Mouse (Mus musculus) ovary, postnatal 14 days (tissue): ENCODE measurements at regions not wholly inside any gene's neighbourhood (a gene's known extent, or its start where the extent isn't known, plus 50 kb on each side); places are given as distances from the start of the nearest gene placed in this dataset.

Experiments used
- DNase-seq: peaks from one replicate; pipeline ENCODE4 v3.0.0; 2022; ENCODE audit warnings: low spot score

DNA sequence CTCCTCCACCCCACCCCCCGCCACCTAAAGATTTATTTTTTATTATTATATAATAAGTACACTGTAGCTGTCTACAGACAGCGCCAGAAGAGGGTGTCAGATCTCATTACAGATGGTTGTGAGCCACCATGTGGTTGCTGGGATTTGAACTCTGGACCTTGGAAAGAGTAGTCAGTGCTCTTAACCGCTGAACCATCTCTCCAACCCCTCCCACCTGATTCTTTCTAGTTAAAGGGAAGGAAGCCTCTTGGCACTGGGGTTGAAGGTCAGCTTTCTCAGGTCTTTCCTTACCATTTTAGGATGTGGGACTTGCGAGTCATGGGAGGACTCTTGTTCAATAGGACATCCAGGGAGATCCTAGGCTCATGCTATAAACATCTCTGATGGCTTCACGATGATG, 54.7 kb downstream of the Hes1 start:
- no peak for DNase-seq

DNA sequence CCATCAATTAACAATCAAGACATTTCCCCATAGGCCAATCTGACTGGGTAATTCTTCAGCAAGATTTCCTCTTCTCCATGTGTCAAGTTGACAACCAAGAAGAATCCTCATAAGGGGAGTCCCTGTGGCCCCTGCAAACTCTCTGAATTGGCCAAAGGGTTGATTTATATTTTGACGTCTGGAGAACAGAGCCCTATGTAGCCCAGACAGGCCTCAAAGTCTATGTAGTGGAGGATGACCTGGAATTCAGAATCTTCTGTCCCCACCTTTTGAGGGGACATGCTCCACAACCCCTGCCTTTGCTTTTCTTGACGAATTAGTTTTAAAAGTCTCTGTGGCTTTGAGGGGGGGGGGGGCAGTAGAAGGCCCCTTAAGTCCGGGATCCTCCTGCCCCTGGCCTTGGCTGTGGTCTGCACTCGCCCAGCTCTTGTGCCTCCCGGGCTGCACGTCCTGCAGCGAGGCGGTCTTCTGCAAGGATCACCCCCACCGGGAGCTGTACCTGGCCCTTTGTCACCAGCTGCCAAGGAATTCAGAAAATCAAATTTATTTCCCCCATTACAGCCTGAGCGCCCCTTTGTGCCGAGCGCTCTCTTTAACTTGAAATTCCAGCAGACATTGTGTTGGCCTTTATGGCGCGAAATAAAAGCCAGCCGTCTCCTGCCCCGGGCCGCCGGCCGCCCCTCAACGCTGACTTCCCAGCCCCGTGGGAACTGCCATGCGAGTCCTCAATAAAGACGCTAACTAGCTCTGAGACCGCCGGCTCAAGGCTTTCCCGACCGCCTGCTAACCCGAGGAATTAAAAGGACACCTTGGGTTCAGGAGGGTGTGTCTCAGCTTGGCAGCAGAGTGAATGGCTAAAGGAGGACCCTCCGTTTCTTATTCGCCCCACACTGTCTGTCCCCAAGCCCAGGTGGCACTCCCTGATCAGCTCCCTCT, 56.4 kb downstream of the Hes1 start:
- no peak for DNase-seq

DNA sequence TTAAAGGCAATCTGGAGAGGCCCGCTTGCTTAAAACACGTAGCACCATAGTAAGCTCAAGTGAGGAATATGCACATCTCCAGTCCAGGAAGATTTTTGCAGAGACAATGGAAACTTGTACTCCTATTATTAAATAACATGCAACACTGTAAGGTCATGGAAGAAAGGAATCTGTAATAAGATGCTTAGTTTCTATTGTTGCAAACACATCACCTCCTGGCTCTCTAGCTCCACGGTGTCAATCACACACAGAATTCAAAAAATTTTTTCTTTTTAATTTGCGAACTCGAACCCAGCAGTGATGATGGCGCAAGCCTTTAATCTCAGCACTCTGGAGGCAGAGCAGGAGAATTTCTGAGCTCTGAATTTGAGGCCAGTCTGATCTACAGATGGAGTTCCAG, 57.4 kb downstream of the Hes1 start:
- no peak for DNase-seq

DNA sequence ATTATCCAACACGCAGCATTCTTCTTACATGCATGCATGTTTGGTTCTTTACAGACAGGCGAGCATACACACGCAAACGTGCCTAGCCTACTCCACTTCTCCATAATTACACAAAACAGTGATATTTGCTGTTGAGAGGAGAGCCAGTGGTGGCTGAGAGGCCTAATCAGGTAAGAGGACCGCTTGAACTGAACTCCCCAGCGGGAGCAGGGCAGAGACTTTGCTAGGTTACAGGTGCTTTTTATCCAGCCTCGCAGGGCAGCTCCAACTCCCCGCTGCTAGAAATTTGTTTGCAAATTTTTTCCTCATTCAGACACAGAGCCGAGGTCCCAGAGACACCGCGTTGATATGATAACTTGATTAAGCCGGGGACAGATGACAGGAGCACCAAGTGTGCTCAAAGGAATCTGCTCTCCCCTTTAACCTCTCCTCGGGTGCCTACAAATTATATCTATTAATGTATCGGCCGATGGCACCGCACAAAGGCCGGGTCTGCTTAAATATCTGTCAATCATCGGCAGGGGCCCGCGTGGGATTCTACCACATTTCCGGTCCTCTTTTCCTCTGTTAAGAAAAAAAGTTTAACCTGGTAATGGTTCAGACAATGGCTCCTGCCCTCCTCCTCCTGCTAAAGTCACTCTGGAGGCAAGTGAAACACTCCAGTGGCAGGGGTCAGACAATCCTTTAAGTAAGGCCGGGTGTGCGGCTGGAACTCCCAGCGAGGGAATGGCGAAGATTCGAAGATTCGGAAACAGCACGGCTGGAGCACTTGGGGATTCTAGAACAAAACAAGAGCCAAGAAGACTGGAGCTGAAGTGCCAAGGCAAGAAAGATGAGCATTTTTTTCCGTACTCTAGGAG, 58.3 kb downstream of the Hes1 start:
- DNase-seq = no peak

DNA sequence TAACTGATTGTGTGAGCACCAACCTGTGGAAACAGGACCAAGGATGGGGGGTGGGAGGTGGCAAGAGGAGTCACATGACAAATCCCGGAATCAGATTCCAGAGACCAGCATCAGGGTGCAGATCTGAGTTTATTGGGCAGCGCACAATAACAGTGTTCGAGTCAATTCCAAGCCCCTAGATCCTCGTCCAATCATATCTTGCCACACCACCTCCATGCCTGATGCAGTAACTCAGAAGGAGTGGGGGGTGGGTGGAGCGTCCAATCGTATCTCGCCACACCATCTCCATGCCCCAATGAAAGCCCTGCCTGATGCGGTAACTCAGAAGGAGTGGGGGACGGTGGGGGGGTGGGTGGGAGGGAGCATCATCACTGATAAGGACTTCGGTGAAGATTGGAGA, 62.8 kb downstream of the Hes1 start:
- no peak for DNase-seq

DNA sequence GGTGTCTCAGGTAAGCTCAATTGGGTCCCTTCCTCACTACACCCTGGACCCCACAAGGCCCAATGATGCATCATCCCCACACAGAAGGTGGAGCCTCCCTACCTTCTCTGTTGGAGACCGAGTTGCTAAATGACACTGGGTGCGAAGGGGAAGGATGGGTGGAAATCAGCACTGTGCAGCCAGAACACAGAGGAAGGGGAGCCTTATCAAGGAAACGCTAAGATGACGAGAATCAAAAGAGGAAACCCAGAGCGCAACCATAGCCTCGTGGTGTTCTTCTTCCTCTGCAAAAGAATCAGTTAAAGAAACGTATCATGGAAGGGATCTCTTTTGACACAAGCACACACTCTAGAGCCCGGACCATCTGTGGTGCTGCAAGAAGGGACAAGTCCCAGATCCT, 64.6 kb downstream of the Hes1 start:
- DNase-seq = no peak

DNA sequence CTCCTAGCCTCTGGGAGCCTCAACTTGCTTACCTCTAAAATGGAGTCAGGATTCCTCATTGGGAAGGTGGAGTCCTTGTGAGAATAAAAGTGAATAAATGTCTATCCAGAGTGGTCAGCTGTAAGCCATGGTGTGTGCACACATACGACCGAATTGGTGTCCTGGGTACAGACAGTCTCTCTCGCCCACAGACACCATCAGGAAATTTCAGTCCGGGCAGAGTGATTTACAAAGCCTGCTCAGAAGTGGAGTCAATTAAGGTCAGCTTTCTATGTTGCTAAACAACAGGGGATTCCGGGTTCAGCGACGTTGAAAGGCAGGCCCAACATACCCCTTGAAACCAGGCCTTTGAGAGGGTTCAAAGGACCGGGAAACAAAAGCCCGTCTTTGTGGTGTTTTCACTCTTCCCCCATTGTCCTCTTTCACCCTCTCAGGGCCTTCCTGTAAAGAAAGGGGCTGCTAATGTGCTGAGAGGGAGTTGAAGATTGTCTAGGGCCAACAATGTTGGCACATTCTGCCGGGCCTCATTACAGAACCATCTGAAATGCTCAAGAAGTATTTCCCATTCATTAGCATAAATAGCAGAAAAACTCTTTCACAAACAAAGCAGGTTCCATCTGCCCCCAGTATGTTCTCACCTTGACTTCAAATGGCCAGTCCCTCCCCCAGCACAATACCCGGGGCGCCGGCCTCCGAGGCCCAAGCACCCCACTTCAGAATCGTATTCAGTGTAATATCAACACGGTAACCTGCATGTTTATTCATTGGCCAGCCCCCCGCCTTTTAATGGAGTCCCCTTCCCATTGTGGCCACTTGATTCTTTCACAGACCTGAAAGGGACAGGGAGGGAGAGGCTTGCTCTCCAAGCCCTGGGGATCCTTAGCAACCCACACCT, 65.3 kb downstream of the Hes1 start:
- no peak for DNase-seq

DNA sequence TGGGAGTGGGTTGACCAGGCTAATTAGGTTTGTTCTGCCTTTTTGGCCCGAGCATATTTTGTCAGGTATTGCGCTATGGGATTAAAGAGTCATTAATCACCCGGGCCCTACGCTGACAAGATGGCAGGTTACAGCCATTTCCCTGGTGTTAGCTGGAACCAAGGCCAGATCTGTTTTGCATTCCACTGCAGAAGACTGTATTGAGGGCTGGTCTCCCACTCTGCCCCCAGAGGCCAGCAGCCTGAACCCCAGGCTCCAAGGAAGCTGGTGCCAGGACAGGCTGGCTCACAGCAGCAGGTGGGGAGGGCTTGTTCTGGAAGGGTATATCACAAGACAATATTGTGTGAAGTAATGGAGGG, 65.9 kb downstream of the Hes1 start:
- no peak for DNase-seq

DNA sequence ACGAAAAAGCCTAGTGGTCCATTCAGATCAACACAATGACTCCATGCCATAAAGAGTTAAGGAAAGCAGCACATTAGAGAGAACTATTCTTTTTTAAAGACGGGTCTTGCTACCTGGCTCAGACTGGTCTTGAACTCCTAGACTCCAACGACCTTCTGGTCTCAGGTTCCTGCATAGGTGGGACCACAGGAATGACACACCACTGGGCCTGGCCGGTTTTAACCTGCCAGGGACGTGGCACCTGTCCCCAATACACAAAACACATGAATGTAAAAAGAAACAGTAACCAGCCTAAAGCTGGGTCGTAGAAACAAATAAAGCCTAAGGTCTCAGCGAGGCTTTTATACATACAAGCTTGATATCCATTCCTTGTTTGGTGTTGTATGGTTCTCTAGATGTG, 67.9 kb downstream of the Hes1 start:
- DNase-seq = no peak

DNA sequence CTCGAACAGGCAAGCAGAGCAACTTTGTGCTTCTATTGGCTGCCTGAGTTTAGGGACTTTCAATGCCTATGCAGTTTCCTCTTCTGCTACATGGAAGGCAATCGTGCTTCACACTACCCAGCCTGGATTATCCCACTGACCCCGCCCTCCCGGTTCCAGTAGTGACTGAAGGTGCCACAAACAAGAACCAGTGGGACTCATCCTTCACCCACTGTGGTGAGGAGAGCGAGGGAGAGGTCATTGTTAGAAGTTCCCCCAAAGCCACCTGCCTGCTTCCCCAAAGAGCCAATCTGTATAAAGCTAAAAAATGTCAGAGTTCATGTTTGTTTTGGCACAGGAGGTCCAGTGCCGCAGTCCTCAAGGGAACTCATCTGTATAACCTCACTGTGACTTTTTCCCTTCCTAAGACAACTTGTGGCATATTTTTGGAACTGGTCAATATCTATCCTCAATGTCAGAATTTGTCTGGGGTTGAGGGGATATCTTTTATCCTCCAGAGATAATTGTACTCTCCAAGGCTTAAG, 70.5 kb downstream of the Hes1 start:
- no peak for DNase-seq

DNA sequence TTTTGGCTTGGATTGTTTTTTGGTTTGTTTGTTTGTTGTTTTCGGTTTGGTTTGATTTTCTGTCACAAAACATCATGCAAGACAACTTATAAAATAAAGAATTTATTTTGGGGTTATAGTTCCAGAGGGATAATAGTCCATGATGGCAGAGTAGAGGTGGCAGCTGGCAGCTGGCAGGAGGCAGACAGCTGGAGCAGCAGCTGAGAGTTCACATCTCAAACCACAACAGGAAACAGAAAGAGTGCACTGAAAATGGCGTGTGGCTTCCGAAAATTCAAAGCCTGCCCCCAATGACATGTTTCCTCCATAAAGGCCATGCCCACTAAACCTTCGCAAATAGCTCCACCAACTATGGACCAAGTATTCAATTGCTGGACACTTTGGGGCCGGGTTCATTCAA, 72.7 kb downstream of the Hes1 start:
- no peak for DNase-seq

DNA sequence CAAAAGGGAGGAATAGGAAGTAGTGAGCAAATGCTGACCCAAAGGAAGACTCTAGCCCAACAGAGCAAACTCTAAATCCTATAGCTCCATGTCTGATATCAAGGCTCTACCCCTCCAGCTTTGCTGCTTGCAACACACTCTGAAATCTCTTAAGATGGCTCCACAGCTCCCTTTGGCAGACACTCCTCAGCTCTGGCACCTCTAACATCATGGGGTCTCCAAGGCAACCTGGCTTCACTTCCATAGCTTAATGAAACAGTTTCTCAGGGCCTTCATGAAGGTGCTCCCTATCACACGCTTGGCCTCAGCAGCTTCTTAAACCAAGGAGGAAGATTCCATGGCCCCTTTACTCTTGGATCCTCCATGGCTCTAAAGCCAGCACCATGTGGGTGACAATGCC, 73.6 kb downstream of the Hes1 start:
- DNase-seq = no peak

DNA sequence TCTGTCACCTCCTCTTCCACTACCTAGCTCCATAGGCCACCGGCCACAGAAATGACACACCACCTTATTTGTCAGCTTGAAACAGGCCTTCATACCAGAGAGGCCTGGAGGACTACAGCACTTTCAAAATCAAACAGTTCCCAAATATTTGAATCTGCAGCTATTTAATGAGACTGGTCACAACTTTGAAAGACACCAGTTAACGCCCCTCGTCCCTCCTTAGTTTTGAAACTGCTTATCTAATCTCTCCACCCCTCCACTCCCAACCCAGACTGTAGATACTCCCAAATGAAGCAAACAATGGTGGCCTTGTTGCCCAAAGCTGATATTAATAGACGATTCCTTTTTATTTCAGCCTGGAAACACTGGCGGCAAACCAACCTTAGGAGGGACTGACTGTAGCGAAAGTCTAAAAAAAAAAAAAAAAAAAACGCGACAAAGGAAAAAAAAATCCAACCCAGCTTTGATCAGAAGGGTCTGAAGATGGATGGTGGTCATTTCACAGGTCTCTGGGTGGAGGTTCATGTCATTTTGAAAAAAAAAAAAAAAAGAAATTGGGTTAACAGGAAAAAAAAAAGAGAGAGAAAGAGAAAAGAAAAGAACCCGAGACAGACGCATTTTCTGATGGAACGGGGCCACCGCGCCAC, 80.8 kb downstream of the Hes1 start:
- DNase-seq = no peak

DNA sequence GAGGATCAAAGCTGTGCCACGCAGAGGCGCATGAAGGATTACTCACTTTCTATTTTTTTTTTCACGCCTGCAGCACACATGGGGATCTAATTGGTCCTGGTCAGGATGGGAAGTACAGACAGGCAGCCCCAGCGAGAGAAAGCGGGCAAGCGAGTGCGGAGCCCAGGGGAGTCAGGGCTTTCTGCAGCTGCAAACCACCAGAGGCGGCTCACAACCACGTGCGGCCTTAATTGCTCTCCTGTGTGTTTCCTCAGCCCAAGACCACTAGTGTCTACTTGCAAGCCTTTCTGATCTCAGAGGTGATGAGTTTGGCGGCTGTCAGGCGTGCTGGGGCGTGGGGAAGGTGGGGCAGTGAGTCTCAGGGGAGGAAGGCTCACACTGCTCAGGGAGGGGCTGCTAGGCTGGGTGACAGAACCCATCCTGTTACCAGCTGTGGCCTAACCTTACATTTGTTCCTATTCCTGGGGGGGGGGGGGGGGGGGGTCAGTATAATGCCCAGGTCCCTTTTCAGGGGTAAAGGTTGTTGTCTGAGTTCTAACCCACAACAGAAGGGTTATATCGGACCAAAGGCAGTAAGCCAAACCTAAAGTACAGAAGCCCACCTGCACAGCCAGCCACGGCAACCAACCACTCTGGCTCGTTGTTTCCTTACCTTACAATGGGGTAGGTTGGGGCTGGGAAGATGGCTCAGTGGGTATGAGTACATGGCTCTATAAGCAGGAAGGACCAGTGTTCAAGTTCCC, 81.5 kb downstream of the Hes1 start:
- DNase-seq = no peak

DNA sequence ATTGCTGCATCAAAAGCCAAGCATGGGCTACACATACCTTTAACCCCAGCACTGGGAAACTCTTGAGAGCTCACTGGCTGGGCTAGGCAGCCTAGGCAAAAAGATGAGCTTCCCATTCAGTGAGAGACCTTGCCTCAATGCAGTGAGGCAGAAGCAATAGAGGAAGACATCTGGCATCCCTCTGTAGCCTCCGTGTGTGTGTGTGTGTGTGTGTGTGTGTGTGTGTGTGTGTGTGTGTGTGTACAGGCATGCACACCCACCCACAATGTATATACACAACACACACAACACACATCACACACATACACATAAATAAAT, 82.0 kb downstream of the Hes1 start:
- no peak for DNase-seq

DNA sequence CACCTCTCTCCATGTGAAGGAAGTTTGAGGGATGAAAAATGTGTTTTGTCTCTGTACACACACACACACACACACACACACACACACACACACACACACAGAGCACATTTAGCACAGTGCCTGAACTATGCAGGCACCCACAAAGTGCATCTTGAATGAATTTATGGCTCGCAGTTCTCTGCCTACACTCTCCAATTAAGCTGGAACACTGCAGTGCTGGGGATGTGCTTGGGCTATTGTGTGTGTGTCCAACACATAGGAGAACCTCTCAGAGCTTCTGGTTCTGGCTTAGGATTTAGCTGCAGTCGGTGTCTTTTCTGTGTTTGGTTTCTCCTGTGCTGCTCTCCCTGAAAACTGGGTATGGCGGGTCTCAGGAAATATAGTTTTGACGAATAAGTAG, 83.1 kb downstream of the Hes1 start:
- no peak for DNase-seq

DNA sequence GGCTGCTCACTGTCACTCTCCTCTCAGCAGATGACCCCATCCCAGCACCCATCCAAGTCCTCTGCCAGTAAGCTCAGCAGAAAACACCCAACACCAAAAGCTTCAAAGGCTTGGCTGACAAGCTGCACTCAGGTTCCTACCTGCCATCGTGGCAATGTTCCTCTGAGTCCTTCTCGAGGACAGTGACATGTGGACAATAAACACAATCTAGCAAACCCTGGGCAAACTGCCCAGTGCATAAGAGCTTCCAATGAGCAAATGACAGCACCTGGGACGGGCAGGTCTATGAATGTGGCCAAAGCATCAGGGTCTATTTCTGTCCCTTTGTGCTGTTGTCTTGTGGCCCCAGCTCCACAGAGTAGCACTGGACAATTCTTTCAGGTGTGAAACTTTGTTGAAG, 86.9 kb downstream of the Hes1 start:
- no peak for DNase-seq

DNA sequence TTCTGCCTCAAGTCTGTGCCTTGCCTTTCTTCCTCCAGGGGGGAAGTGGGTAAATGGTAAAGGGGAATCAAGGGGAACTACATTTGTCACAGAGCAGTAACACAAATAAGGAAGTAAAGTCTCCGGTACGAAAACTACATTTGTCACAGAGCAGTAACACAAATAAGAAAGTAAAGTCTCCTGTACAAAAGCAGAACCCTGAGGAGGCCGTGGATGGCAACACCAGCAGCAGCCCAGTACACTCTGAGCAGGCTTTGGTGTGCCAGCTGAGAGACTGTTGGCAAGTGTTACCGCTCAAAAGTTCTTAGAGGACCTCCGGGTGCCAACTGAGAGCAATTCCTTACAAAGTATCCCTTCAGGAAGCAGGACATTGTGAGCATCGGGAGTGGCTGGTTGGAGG, 90.9 kb downstream of the Hes1 start:
- no peak for DNase-seq

DNA sequence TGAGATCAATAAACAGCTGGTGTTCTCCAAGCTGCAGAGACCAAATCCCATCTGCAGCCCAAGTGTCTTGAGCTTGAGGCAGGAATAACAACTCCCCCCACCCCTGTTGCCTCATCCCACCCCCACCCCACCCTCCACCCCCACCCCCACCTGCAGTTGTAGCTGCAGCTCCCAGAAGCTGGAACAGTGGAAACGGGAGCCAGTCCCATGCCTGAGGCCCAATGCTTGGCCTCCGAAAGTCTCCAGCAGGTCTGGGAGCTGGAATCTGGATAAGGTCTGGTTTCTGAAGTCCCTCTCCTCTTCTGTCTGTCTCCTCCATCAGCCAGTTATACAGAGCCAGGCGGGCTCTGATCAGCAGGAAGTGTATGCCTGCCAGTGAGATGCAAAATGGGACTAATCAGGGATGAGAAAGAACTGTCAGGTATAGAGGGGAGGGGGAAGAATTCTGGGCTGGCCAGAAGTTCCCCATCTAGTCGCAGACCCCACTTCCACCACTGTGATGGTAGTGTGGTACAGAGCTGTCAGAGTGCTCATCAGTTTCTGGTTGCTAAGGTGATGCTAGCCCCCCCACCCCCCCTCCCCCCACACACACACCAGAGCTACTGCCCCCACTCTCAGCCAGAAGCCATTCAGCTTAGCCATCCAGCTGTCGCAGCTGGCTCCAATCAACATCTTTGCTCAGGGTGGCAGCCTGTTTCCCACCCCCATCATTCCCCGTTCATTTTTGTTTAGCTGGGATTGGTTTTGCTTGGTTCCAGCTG, 91.5 kb downstream of the Hes1 start:
- no peak for DNase-seq

DNA sequence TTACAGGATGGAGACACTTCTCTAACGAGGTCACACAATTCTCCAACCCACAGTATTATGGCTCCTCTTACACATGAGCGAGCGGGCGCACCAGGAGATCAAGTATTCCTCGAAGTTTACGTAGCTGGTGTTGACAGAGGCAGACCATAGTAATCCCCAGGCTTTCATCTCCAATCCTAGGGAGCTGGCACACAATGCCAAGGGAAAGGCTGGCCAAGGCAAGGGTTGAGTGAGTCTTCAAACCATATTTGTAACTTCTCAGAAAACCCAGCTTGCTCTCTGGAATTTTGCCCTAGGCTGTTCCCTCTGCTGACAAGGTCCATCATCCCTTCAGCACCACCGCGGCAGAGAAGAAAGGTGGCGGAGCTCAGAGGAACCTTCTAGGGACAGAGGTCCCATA, 94.0 kb downstream of the Hes1 start:
- DNase-seq = no peak
